Mouse (Mus musculus) midbrain, embryonic 12.5 days (tissue): Measurements from ENCODE around the gene Agtpbp1. TPM values are rescaled to one million over a fixed set of nuclear protein-coding genes. Genes with fewer than 3 reads are reported as not detected.
"Not testable (repeated sequence)": the region's sequence is repeated elsewhere in the genome, so short reads cannot be mapped to it uniquely, and the experiment has no call there.

Experiments used
- ATAC-seq: fragments of 200-750 bp; cut with Nextera tagmentation; 2 replicates; pipeline ENCODE4 v1.8.0; 2017; ENCODE audit warnings: low read depth, moderate TSS enrichment, moderate library complexity; ENCODE audit not compliant: low FRiP score
- H3K27ac ChIP-seq: fragments of 300-500 bp; sonication (generic); replicated peaks from 2 replicates; pipeline ENCODE4 v1.5.1; 2016; ENCODE audit warnings: mild to moderate bottlenecking
- H3K27me3 ChIP-seq: fragments of 300-500 bp; sonication (generic); 2 replicates; pipeline ENCODE4 v1.6.1; 2016; ENCODE audit warnings: mild to moderate bottlenecking
- H3K36me3 ChIP-seq: fragments of 300-500 bp; sonication (generic); 2 replicates; pipeline ENCODE4 v1.6.1; 2016
- H3K4me1 ChIP-seq: fragments of 300-500 bp; sonication (generic); 2 replicates; pipeline ENCODE4 v1.6.1; 2016
- H3K4me2 ChIP-seq: fragments of 300-500 bp; sonication (generic); replicated peaks from 2 replicates; pipeline ENCODE4 v1.6.1; 2016; ENCODE audit warnings: mild to moderate bottlenecking, moderate library complexity
- H3K4me3 ChIP-seq: fragments of 300-500 bp; sonication (generic); 2 replicates; pipeline ENCODE4 v1.5.1; 2016; ENCODE audit warnings: mild to moderate bottlenecking
- H3K9ac ChIP-seq: fragments of 300-500 bp; sonication (generic); replicated peaks from 2 replicates; pipeline ENCODE4 v1.6.1; 2016; ENCODE audit warnings: mild to moderate bottlenecking, moderate library complexity
- H3K9me3 ChIP-seq: fragments of 300-500 bp; sonication (generic); 2 replicates; pipeline ENCODE4 v1.6.1; 2016; ENCODE audit warnings: mild to moderate bottlenecking
- WGBS: fragments of 180-500 bp; shearing (Covaris S2); methylation state at CpG from one replicate; pipeline ENCODE4 v1.1.7; 2016; 5-methylcytosine and 5-hydroxymethylcytosine counted together
- polyA plus RNA-seq: library from polyadenylated mRNA; unstranded; fragments of >200 nt; fragmentation: Nextera tagmentation; extraction: Ambion mirVana; gene quantifications from 2 replicates; pipeline ENCODE4 v1.2.1, GENCODE M21; 2016

Gene Agtpbp1
- polyA plus RNA-seq, 1 experiment from 2014 or later: 29.5 TPM

DNA sequence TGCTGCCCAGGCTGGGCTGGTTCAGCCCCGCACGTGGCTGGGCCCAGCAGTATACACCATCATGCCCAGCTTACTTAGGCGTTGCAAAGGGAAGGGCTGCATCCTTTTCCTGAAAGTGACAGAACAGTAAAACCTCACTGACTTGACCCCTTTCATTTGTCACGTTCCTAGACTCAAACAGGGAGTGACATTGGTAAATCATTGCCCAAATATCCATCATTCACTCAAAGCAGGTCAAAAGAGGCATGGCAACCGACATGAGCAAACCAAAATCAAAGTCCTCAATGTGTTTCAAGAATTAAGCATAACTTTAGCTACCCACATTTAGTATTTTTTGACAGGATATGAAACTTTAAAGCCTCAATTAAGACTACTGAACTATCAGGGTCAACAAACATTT is 86.8 kb downstream of the Agtpbp1 start:
- H3K27ac ChIP-seq: no peak overlapping the region
- no peak overlapping the region for H3K4me3 ChIP-seq
- no peak overlapping the region for H3K9ac ChIP-seq
- 83% methylated on average over 5 of the region's 5 CpGs for WGBS
- H3K4me2 ChIP-seq: no peak overlapping the region
- no peaks in the 10 kb centered on the region for H3K27me3 ChIP-seq
- 0 out of 2 replicates have a peak, but pooled peaks cover 6% of the 10 kb centered on the region for H3K9me3 ChIP-seq
- H3K4me1 ChIP-seq: peaks cover 5% of the 10 kb centered on the region
- peaks cover 24% of the 10 kb centered on the region for H3K36me3 ChIP-seq
- no peak for ATAC-seq

DNA sequence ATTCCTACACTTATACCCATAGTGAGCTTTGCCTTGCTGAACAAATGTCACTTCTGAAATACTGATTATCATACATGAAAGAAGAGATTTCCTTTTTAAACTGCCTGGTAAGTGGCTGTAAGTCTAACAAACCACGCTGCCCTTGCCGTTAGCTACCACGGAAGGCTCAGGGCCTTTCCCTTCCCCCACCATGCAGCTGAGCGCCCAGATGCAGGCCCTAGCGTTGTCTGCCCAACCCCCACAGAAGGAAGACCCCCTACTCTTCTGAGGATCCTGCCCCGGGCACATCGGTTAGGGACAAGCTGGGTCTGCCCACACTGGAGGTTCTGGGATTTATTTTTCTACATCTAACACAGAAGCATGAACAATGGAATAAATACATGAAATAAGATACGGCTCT is 89.2 kb downstream of the Agtpbp1 start:
- WGBS: 24% methylated on average over 8 of the region's 8 CpGs

GRCm38 (mm10) chr13:59494619-59495262 is 90.3 kb downstream of the Agtpbp1 start:
- Histone ChIP-seq H3K4me2 (no peak overlapping the region), H3K9ac (no peak overlapping the region), H3K9me3 (0 out of 2 replicates have a peak, but pooled peaks cover 6% of the 10 kb centered on the region), H3K27me3 (no peaks in the 10 kb centered on the region), H3K4me3 (no peak overlapping the region), H3K4me1 (peaks cover 5% of the 10 kb centered on the region), H3K36me3 (peaks cover 18% of the 10 kb centered on the region), H3K27ac (peak overlapping the region; percentile 42; the same call in 1 of the 2 replicates)
- 82% methylated on average over 5 of the region's 5 CpGs for WGBS
- ATAC-seq: no peak

More for the DNA sequence above, 89.2 kb downstream of the Agtpbp1 start:
- H3K9ac ChIP-seq: no peak overlapping the region
- peaks cover 5% of the 10 kb centered on the region for H3K4me1 ChIP-seq
- H3K4me2 ChIP-seq: no peak overlapping the region
- H3K9me3 ChIP-seq: 0 out of 2 replicates have a peak, but pooled peaks cover 6% of the 10 kb centered on the region
- no peak overlapping the region for H3K4me3 ChIP-seq
- peak overlapping the region; percentile 67 for H3K27ac ChIP-seq
- 0 out of 2 replicates have a peak, but pooled peaks have one; percentile 41 for ATAC-seq
- no peaks in the 10 kb centered on the region for H3K27me3 ChIP-seq
- H3K36me3 ChIP-seq: peaks cover 24% of the 10 kb centered on the region

DNA sequence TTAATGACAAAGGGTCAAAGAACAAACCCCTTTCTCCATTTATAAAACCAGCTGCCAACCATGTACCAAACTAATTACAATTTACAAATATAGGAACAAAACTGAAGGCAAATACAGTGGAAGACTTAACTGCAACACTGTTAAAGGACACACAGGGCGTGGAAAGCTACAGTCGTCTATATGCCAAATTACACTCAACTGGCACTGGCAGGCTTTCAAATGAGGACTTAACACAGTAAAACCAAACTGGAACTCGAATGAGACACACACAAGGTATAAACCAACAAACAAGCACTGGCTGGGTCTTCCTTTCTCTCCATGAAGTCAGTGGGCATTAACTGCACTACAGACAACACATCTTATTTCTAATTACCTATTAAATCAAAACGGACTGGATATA is 94.3 kb downstream of the Agtpbp1 start:
- Histone ChIP-seq H3K27me3 (no peaks in the 10 kb centered on the region), H3K27ac (no peak overlapping the region), H3K4me1 (peaks cover under 1% of the 10 kb centered on the region; the same call in 1 of the 2 replicates), H3K36me3 (peaks cover 11% of the 10 kb centered on the region), H3K4me3 (no peak overlapping the region), H3K4me2 (no peak overlapping the region), H3K9ac (no peak overlapping the region), H3K9me3 (0 out of 2 replicates have a peak, but pooled peaks cover 6% of the 10 kb centered on the region)
- ATAC-seq: no peak
- WGBS: 79% methylated on average over 4 of the region's 4 CpGs

GRCm38 (mm10) chr13:59489143-59489542 is 95.9 kb downstream of the Agtpbp1 start:
- Histone ChIP-seq H3K27ac (no peak overlapping the region), H3K4me2 (no peak overlapping the region), H3K27me3 (no peaks in the 10 kb centered on the region), H3K4me1 (no peaks in the 10 kb centered on the region), H3K9ac (no peak overlapping the region), H3K36me3 (peaks cover 2% of the 10 kb centered on the region), H3K4me3 (no peak overlapping the region), H3K9me3 (no peaks in the 10 kb centered on the region)
- 55% methylated on average over 2 of the region's 2 CpGs for whole genome bisulfite sequencing
- no peak for ATAC-seq

DNA sequence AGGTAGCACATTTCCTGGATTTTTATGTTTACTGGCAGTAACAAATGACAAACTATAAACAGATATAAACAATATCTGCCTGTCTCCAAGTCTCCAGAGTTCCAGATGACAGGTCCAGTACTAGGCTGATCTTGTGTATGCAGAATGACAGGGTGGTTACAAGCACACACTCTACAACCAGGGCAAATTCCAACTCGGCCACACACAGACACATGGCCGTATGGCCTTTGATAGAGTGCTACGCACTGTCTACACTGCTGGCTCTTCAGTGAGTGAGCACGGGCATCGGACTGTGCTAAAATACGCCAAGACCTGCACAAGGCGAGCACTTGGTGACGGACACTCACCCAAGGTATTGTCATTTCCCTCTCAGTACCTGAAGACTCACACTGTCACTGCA is 97.7 kb downstream of the Agtpbp1 start:
- 94% methylated on average over 8 of the region's 8 CpGs for WGBS

DNA sequence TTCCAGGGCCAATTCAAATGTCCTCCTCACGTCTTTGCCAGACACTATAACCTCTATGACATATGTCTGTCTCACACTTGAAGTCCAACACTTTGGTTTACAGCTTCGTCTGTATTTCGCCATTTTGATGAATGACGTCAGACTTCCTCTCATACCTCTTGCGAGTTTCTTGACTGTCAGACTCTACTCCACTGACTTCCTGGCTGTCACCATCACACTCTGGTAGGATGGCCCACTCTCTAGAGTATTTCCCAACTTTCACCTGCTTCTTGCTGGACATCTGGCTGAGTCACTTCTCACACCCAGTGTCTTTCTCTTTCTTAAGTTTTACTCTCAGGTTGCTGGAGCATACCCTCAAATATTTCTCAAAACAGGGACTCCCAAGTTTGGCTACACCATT is 98.8 kb downstream of the Agtpbp1 start:
- WGBS: 92% methylated on average over 5 of the region's 5 CpGs
- Histone ChIP-seq H3K4me2 (no peak overlapping the region), H3K9ac (no peak overlapping the region), H3K27ac (no peak overlapping the region), H3K4me3 (no peak overlapping the region), H3K9me3 (no peaks in the 10 kb centered on the region), H3K4me1 (no peaks in the 10 kb centered on the region), H3K27me3 (no peaks in the 10 kb centered on the region), H3K36me3 (no peaks in the 10 kb centered on the region)
- ATAC-seq: no peak

More for the DNA sequence above, 97.7 kb downstream of the Agtpbp1 start:
- Histone ChIP-seq H3K9me3 (no peaks in the 10 kb centered on the region), H3K4me2 (no peak overlapping the region), H3K4me1 (no peaks in the 10 kb centered on the region), H3K27me3 (no peaks in the 10 kb centered on the region), H3K4me3 (no peak overlapping the region), H3K27ac (no peak overlapping the region), H3K36me3 (no peaks in the 10 kb centered on the region), H3K9ac (no peak overlapping the region)
- no peak for ATAC-seq

GRCm38 (mm10) chr13:59485456-59485855 is 99.6 kb downstream of the Agtpbp1 start:
- Histone ChIP-seq H3K4me3 (no peak overlapping the region), H3K9ac (no peak overlapping the region), H3K4me2 (no peak overlapping the region), H3K9me3 (no peaks in the 10 kb centered on the region), H3K27ac (no peak overlapping the region), H3K4me1 (no peaks in the 10 kb centered on the region), H3K36me3 (no peaks in the 10 kb centered on the region), H3K27me3 (no peaks in the 10 kb centered on the region)
- 85% methylated on average over 7 of the region's 7 CpGs for WGBS
- ATAC-seq: no peak

GRCm38 (mm10) chr13:59481484-59481855 is 103.6 kb downstream of the Agtpbp1 start:
- no peak overlapping the region for H3K27ac ChIP-seq
- no peaks in the 10 kb centered on the region for H3K4me1 ChIP-seq
- no peak overlapping the region for H3K9ac ChIP-seq
- H3K4me3 ChIP-seq: no peak overlapping the region
- no peak overlapping the region for H3K4me2 ChIP-seq
- no peaks in the 10 kb centered on the region for H3K27me3 ChIP-seq
- no peaks in the 10 kb centered on the region for H3K9me3 ChIP-seq
- no peak for ATAC-seq
- peaks cover 12% of the 10 kb centered on the region for H3K36me3 ChIP-seq
- WGBS: 82% methylated on average over 4 of the region's 4 CpGs

GRCm38 (mm10) chr13:59480599-59481483 is 104.2 kb downstream of the Agtpbp1 start:
- ATAC-seq: no peak
- Histone ChIP-seq H3K9me3 (no peaks in the 10 kb centered on the region), H3K4me3 (no peak overlapping the region), H3K27me3 (no peaks in the 10 kb centered on the region), H3K4me2 (no peak overlapping the region), H3K4me1 (no peaks in the 10 kb centered on the region), H3K36me3 (peaks cover 15% of the 10 kb centered on the region), H3K27ac (no peak overlapping the region), H3K9ac (no peak overlapping the region)
- 91% methylated on average over 13 of the region's 13 CpGs for WGBS

DNA sequence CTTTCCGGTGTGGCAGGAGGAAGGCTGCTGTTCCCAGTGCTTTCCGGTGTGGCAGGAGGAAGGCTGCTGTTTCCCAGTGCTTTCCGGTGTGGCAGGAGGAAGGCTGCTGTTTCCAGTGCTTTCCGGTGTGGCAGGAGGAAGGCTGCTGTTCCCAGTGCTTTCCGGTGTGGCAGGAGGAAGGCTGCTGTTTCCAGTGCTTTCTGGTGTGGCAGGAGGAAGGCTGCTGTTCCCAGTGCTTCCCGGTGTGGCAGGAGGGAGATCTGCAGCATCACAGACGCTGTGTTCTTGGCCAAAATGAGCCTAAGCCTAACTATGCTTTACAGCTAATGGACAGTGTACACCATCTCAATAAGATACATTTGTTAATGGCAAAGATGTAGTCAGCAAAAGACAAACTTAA is 107.1 kb downstream of the Agtpbp1 start:
- not testable (repeated sequence) for H3K9ac ChIP-seq, ATAC-seq

DNA sequence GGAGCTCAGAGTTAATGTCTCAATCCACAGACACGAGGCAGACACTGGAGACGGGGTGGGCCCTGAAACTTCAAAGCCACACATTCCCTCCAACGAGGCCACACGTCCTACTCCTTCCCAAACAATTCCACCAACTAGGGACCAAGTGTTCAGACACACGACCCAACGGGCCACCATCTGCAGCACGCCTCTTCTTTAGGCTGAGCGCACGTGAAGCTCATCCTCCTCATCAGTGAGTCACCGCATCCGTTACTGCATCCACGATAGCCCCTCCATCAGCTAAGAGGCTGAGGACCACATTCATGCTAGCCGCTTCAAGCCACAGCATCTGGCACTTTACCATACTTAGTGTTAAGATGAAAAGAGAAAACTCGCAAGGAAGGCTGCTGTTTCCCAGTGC is 107.6 kb downstream of the Agtpbp1 start:
- H3K9me3 ChIP-seq: no peaks in the 10 kb centered on the region
- no peak for ATAC-seq
- H3K4me2 ChIP-seq: no peak overlapping the region
- H3K27ac ChIP-seq: no peak overlapping the region
- H3K4me3 ChIP-seq: no peak overlapping the region
- H3K27me3 ChIP-seq: no peaks in the 10 kb centered on the region
- no peaks in the 10 kb centered on the region for H3K4me1 ChIP-seq
- WGBS: 89% methylated on average over 14 of the region's 14 CpGs
- peaks cover 23% of the 10 kb centered on the region for H3K36me3 ChIP-seq
- H3K9ac ChIP-seq: no peak overlapping the region

More for the DNA sequence above, 107.1 kb downstream of the Agtpbp1 start:
- H3K36me3 ChIP-seq: peaks cover 23% of the 10 kb centered on the region
- H3K27ac ChIP-seq, H3K27me3 ChIP-seq, H3K9me3 ChIP-seq, H3K4me1 ChIP-seq, H3K4me3 ChIP-seq, H3K4me2 ChIP-seq: not testable (repeated sequence)
- WGBS: 93% methylated on average over 7 of the region's 7 CpGs
